Mouse (Mus musculus) lung, adult 2 months (tissue): Measurements from ENCODE around the gene 6030468B19Rik.
A peak's percentile ranks its signal among the peaks of the same experiment; 100 is the strongest.

ENCODE experiments used
- CTCF ChIP-seq: fragments of 200-500 bp; IDR thresholded peaks from 2 replicates; pipeline ENCODE4 v1.5.1; 2011; ENCODE audit warnings: mild to moderate bottlenecking, low read length, control low read depth; ENCODE audit not compliant: insufficient read depth
- POLR2A ChIP-seq: fragments of 200-500 bp; IDR thresholded peaks from 2 replicates; pipeline ENCODE4 v1.6.1; 2011; ENCODE audit warnings: low read depth, mild to moderate bottlenecking, control low read depth, low read length, borderline replicate concordance; ENCODE audit errors: extremely low read depth

- peak; percentile 72 for TF ChIP-seq CTCF
- TF ChIP-seq POLR2A: no peak
Observed at GRCm38 (mm10) chr11:117832086-117832969, 34.9 kb downstream of the 6030468B19Rik start.
